Mouse (Mus musculus) thymus, postnatal 25 days (tissue): ENCODE results near the gene Nbr1.
"Not testable (repeated sequence)": the region's sequence is repeated elsewhere in the genome, so short reads cannot be mapped to it uniquely, and the experiment has no call there.

Experiments used
- DNase-seq: peaks from one replicate; pipeline ENCODE4 v3.0.0; 2022

Nbr1 gene

GRCm38 (mm10) chr11:101583205-101583604, 31.3 kb downstream of the Nbr1 start:
- DNase-seq: no peak

GRCm38 (mm10) chr11:101585031-101585430, 33.1 kb downstream of the Nbr1 start:
- DNase-seq: not testable (repeated sequence)

- no peak for DNase-seq
Observed at GRCm38 (mm10) chr11:101585805-101586204, 33.9 kb downstream of the Nbr1 start.

GRCm38 (mm10) chr11:101587676-101588075, 35.7 kb downstream of the Nbr1 start:
- no peak for DNase-seq

GRCm38 (mm10) chr11:101588868-101589267, 36.9 kb downstream of the Nbr1 start:
- DNase-seq: no peak

GRCm38 (mm10) chr11:101589444-101589843, 37.5 kb downstream of the Nbr1 start:
- peak; percentile 70 for DNase-seq

- no peak for DNase-seq
Observed at GRCm38 (mm10) chr11:101589989-101590624, 38.2 kb downstream of the Nbr1 start.

- DNase-seq: no peak
Observed at GRCm38 (mm10) chr11:101599156-101599555, 47.2 kb downstream of the Nbr1 start, which contains the start of gene Gm11634. Gm11634 (minus strand) TSS chr11:101599256.

GRCm38 (mm10) chr11:101602491-101602890, 50.5 kb downstream of the Nbr1 start:
- DNase-seq: peak; percentile 49

GRCm38 (mm10) chr11:101604116-101604515, 52.2 kb downstream of the Nbr1 start:
- DNase-seq: no peak

- DNase-seq: peak; percentile 82
Observed at GRCm38 (mm10) chr11:101604531-101605453, 52.8 kb downstream of the Nbr1 start.

GRCm38 (mm10) chr11:101607134-101607533, 55.2 kb downstream of the Nbr1 start:
- DNase-seq: not testable (repeated sequence)

- no peak for DNase-seq
Observed at GRCm38 (mm10) chr11:101610445-101610844, 58.5 kb downstream of the Nbr1 start.

- DNase-seq: no peak
Observed at GRCm38 (mm10) chr11:101613596-101613995, 61.6 kb downstream of the Nbr1 start.

- no peak for DNase-seq
Observed at GRCm38 (mm10) chr11:101614116-101614515, 62.2 kb downstream of the Nbr1 start.

GRCm38 (mm10) chr11:101615380-101615779, 63.4 kb downstream of the Nbr1 start:
- DNase-seq: no peak

- no peak for DNase-seq
Observed at GRCm38 (mm10) chr11:101616104-101616503, 64.2 kb downstream of the Nbr1 start.

- DNase-seq: no peak
Observed at GRCm38 (mm10) chr11:101616948-101617767, 65.2 kb downstream of the Nbr1 start.

- DNase-seq: peak; percentile 47
Observed at GRCm38 (mm10) chr11:101617849-101618248, 65.9 kb downstream of the Nbr1 start.

- no peak for DNase-seq
Observed at GRCm38 (mm10) chr11:101618596-101618995, 66.6 kb downstream of the Nbr1 start.

GRCm38 (mm10) chr11:101620022-101620655, 68.2 kb downstream of the Nbr1 start:
- DNase-seq: not testable (repeated sequence)

- DNase-seq: no peak
Observed at GRCm38 (mm10) chr11:101626649-101626994, 74.7 kb downstream of the Nbr1 start.
